Mouse (Mus musculus) Patski (cell line): ENCODE results near the gene Max. TPM values are rescaled to one million over a fixed set of nuclear protein-coding genes. Genes with fewer than 3 reads are reported as not detected.

Experiments used
- ATAC-seq: fragments of 100-300 bp; one replicate; pipeline ENCODE4 v1.8.0; 2021
- CTCF ChIA-PET: fragments of 350-600 bp; sonication (Branson Sonifier 250); formaldehyde crosslinking; loops from one replicate; lab custom pipeline; 2022; ENCODE audit warnings: inconsistent platforms; lab: Charles Lee
- POLR2A ChIA-PET: fragments of 350-600 bp; sonication (Branson Sonifier 250); formaldehyde crosslinking; loops from one replicate; lab custom pipeline; 2022; ENCODE audit warnings: antibody characterized with exemption, inconsistent platforms; lab: Charles Lee
- DNase-seq: peaks from one replicate; pipeline ENCODE4 v3.0.0-alpha.2; 2011; ENCODE audit warnings: low read depth, low spot score
- H3K27me3 ChIP-seq: fragments of 371-371 bp; one replicate; pipeline ENCODE4 v1.5.1; 2021
- CTCF ChIP-seq: fragments of 100-300 bp; IDR thresholded peaks from one replicate; pipeline ENCODE4 v1.5.1; 2021
- in situ Hi-C: fragments of 300-500 bp; cut with MboI; formaldehyde crosslinking; loops from 3 replicates; pipeline ENCODE4 v1.11.1; 2018; ENCODE audit warnings: low pct_unique_long_range_greater_than_20kb, mixed read lengths
- polyA plus RNA-seq: library from polyadenylated mRNA; unstranded; gene quantifications from one replicate; pipeline ENCODE4 v1.2.3, GENCODE M21; 2021

Max gene
- polyA plus RNA-seq, 1 experiment from 2014 or later: 64.4 TPM

- DNase-seq (no peak), ATAC-seq (no peak)
- in situ Hi-C loops: no loop called here
- POLR2A ChIA-PET: no interaction called here
- CTCF ChIA-PET: no interaction called here
- TF ChIP-seq CTCF: no peak
- H3K27me3 ChIP-seq: no peaks in the 10 kb centered on the region
Observed at GRCm38 (mm10) chr12:76889404-76890184, 72.4 kb downstream of the Max start.

- H3K27me3 ChIP-seq: no peaks in the 10 kb centered on the region
- ChIA-PET POLR2A (no interaction called here), CTCF (interaction anchor here (1.0 to 1.5 kb wide), 2 partner anchors 19 to 51 kb away, joined by 3 to 4 read pairs; no protein-coding TSS in a partner anchor)
- in situ Hi-C loops: no loop called here
- TF ChIP-seq CTCF: no peak
- ATAC-seq: no peak
- no peak for DNase-seq
Observed at GRCm38 (mm10) chr12:76887941-76888340, 74.1 kb downstream of the Max start.

Other genes starting within 250 kb of the Max start
- gene Churc1, start 196.7 kb downstream of the Max start, polyA plus RNA-seq: 70.8 TPM
- 12.9 TPM for gene Fntb, start 196.6 kb downstream of the Max start, polyA plus RNA-seq
- not detected for gene Gpx2, start 166.6 kb downstream of the Max start, polyA plus RNA-seq
- gene Rab15, start 139.3 kb downstream of the Max start, polyA plus RNA-seq: 0.58 TPM